Mouse (Mus musculus): ENCODE measurements around the gene Fam198b. TPM values are rescaled to one million over a fixed set of nuclear protein-coding genes. Genes with fewer than 3 reads are reported as not detected.

Fam198b gene
- polyA plus RNA-seq, 1 experiment from 2014 or later = 21.3 TPM

DNA sequence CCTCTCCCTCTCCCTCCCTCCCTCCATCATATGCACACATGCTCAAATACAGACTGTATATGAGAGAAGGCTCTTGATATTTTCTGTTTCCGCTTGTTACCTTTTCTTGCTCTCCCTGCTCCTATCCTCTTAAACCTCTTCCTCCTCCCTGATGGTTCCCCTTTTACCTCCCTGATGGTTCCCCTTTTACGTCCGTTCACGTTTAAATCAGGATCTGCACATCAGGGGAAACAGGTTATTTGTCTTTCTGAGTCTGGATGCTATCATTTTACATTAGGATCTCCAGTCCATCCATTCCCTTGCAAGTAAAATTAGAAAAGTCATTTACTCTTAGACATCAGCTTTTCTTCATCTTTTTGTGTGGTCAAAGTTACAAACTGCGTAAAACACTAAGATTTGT is 37.7 kb upstream of the Fam198b start:
- Histone ChIP-seq H3K27me3 (replicated peaks; ENCODE audit: insufficient read depth, low read length) (no peaks in the 10 kb centered on the region), H3K36me3 (ENCODE audit: insufficient read depth, low read length) (no peaks in the 10 kb centered on the region), H3K4me3 (ENCODE audit: low read depth, low read length) (no peak overlapping the region), H3K9ac (replicated peaks; ENCODE audit: low read depth) (no peak overlapping the region), H3K4me1 (ENCODE audit: insufficient read depth, low read depth, low read length) (no peaks in the 10 kb centered on the region), H3K4me2 (replicated peaks; ENCODE audit: low read depth, low read length) (no peak overlapping the region), H3K27ac (ENCODE audit: low read length) (no peak overlapping the region), H3K9me3 (ENCODE audit: low read length) (no peaks in the 10 kb centered on the region)
- DNase-seq (ENCODE audit: low spot score) = no peak
- no peak for TF ChIP-seq CTCF (IDR thresholded peaks at IDR 0.05)
- no peak for TF ChIP-seq EP300 (IDR thresholded peaks at IDR 0.05)
- ATAC-seq = no peak
- WGBS = 70% methylated on average over 5 of the region's 5 CpGs

GRCm38 (mm10) chr3:79848841-79849240 is 35.5 kb upstream of the Fam198b start:
- DNase-seq (ENCODE audit: low spot score) (peak; percentile 25), ATAC-seq (no peak)
- no peak overlapping the region for H3K9ac ChIP-seq (replicated peaks; ENCODE audit: low read depth)
- H3K4me2 ChIP-seq (replicated peaks; ENCODE audit: low read depth, low read length) = no peak overlapping the region
- H3K4me1 ChIP-seq (ENCODE audit: insufficient read depth, low read depth, low read length) = peaks cover 2% of the 10 kb centered on the region; the same call in 1 of the 2 replicates
- no peak overlapping the region for H3K27ac ChIP-seq (ENCODE audit: low read length)
- H3K4me3 ChIP-seq (ENCODE audit: low read depth, low read length) = no peak overlapping the region
- WGBS = 33% methylated on average over 4 of the region's 4 CpGs
- H3K27me3 ChIP-seq (replicated peaks; ENCODE audit: insufficient read depth, low read length) = no peaks in the 10 kb centered on the region
- no peak for TF ChIP-seq CTCF (IDR thresholded peaks at IDR 0.05)
- TF ChIP-seq EP300 (IDR thresholded peaks at IDR 0.05) = no peak
- no peaks in the 10 kb centered on the region for H3K9me3 ChIP-seq (ENCODE audit: low read length)
- no peaks in the 10 kb centered on the region for H3K36me3 ChIP-seq (ENCODE audit: insufficient read depth, low read length)

GRCm38 (mm10) chr3:79849621-79850020 is 34.7 kb upstream of the Fam198b start:
- DNase-seq (ENCODE audit: low spot score) = no peak
- Histone ChIP-seq H3K36me3 (ENCODE audit: insufficient read depth, low read length) (no peaks in the 10 kb centered on the region), H3K27ac (ENCODE audit: low read length) (no peak overlapping the region), H3K9me3 (ENCODE audit: low read length) (no peaks in the 10 kb centered on the region), H3K9ac (replicated peaks; ENCODE audit: low read depth) (no peak overlapping the region), H3K27me3 (replicated peaks; ENCODE audit: insufficient read depth, low read length) (no peaks in the 10 kb centered on the region), H3K4me3 (ENCODE audit: low read depth, low read length) (no peak overlapping the region), H3K4me2 (replicated peaks; ENCODE audit: low read depth, low read length) (no peak overlapping the region), H3K4me1 (ENCODE audit: insufficient read depth, low read depth, low read length) (peaks cover 2% of the 10 kb centered on the region; the same call in 1 of the 2 replicates)
- TF ChIP-seq EP300 (IDR thresholded peaks at IDR 0.05) (no peak), CTCF (IDR thresholded peaks at IDR 0.05) (no peak)
- 65% methylated on average over 2 of the region's 2 CpGs for WGBS
- ATAC-seq = no peak

DNA sequence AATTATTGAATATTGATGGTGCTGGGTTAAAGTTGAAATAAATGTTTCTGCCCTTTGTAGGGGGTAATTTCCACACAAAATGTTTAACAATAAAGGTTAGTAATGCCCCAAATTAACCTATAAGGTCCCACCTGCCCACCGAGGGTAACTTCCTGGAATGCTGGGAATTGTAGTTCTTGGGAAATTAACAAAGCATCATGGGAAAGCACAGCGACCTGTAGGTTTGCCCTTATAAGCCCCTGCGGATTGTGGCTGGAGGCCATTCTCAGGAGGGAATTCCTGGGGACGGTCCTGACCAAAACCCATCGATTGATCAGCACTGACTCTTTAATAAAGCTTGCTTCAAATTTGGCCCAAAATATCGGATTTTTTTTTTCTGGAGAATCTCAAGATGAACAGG is 33.7 kb upstream of the Fam198b start:
- no peak for TF ChIP-seq CTCF (IDR thresholded peaks at IDR 0.05)
- TF ChIP-seq EP300 (IDR thresholded peaks at IDR 0.05) = no peak
- Histone ChIP-seq H3K4me3 (ENCODE audit: low read depth, low read length) (no peak overlapping the region), H3K9me3 (ENCODE audit: low read length) (no peaks in the 10 kb centered on the region), H3K27ac (ENCODE audit: low read length) (no peak overlapping the region), H3K4me2 (replicated peaks; ENCODE audit: low read depth, low read length) (no peak overlapping the region), H3K36me3 (ENCODE audit: insufficient read depth, low read length) (no peaks in the 10 kb centered on the region), H3K27me3 (replicated peaks; ENCODE audit: insufficient read depth, low read length) (no peaks in the 10 kb centered on the region), H3K9ac (replicated peaks; ENCODE audit: low read depth) (no peak overlapping the region), H3K4me1 (ENCODE audit: insufficient read depth, low read depth, low read length) (peaks cover 2% of the 10 kb centered on the region; the same call in 1 of the 2 replicates)
- no peak for DNase-seq (ENCODE audit: low spot score)
- ATAC-seq = no peak
- 39% methylated on average over 6 of the region's 6 CpGs for WGBS

DNA sequence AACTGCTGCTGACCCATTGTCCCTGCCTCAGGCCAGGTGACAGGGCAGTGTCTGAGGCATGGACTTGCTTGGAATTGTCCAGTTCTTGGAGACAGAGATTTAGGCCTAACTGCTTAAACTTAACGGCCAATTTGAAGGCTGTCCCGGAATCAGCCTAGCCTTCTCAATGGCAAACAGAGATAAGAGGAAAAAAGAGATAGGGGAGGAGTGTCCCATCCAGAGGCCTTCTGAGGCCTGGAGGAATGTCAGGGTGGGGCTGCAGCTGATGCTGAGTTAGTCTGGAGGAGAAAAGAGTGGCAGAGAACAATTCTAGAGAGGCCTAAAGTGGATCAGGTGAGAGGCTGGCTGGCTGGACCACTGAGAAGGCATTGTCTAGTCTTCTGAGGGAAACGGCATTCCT is 32.2 kb upstream of the Fam198b start:
- 43% methylated on average over 3 of the region's 3 CpGs for WGBS

DNA sequence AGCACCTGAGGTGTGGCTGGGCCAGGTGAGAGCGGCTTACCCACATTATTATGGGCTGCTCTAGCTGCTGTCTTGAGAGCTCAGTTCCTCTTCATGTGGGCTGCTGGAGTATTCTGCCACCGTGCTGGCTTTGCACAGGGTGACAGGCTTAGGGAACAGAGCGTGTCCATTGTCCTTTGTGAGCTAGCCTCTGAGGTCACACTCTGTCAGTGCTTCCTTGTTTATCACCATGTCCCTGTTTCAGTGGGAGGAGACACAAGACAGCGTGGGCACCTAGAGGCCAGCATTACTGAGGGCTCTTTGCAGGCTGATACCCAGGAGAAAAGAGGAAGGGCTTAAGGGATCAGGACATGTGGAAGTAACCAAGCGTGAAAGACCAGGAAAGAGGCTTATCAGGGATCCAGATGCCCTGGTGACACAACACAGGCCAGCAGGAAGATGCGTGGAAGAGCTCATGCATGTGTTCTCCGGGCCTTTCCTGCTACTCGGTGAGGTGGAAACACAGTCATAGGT is 31.6 kb upstream of the Fam198b start, which contains the start of gene Tmem144:
Tmem144 (minus strand) TSS at position 120 of the 513 bp plus-strand sequence.
- 55% methylated on average over 8 of the region's 8 CpGs for WGBS
- peaks cover 2% of the 10 kb centered on the region; the same call in 1 of the 2 replicates for H3K4me1 ChIP-seq (ENCODE audit: insufficient read depth, low read depth, low read length)
- H3K9ac ChIP-seq (replicated peaks; ENCODE audit: low read depth) = no peak within 1 kb of the TSS
- ATAC-seq = peak; percentile 76
- no peak within 1 kb of the TSS for H3K4me2 ChIP-seq (replicated peaks; ENCODE audit: low read depth, low read length)
- no peak within 1 kb of the TSS for H3K4me3 ChIP-seq (ENCODE audit: low read depth, low read length)
- TF ChIP-seq CTCF (IDR thresholded peaks at IDR 0.05) (no peak; the same call in 1 of the 2 replicates), EP300 (IDR thresholded peaks at IDR 0.05) (no peak)
- H3K9me3 ChIP-seq (ENCODE audit: low read length) = no peaks in the 10 kb centered on the region
- H3K27me3 ChIP-seq (replicated peaks; ENCODE audit: insufficient read depth, low read length) = no peaks in the 10 kb centered on the region
- H3K27ac ChIP-seq (ENCODE audit: low read length) = no peak within 1 kb of the TSS; the same call in 1 of the 2 replicates
- no peaks in the 10 kb centered on the region for H3K36me3 ChIP-seq (ENCODE audit: insufficient read depth, low read length)
- peak; percentile 31 for DNase-seq (ENCODE audit: low spot score)

More for the DNA sequence above, 32.2 kb upstream of the Fam198b start:
- TF ChIP-seq CTCF (IDR thresholded peaks at IDR 0.05) (no peak), EP300 (IDR thresholded peaks at IDR 0.05) (no peak; the same call in 1 of the 2 replicates)
- no peaks in the 10 kb centered on the region for H3K36me3 ChIP-seq (ENCODE audit: insufficient read depth, low read length)
- no peak overlapping the region for H3K27ac ChIP-seq (ENCODE audit: low read length)
- H3K27me3 ChIP-seq (replicated peaks; ENCODE audit: insufficient read depth, low read length) = no peaks in the 10 kb centered on the region
- H3K4me3 ChIP-seq (ENCODE audit: low read depth, low read length) = no peak overlapping the region
- DNase-seq (ENCODE audit: low spot score) (no peak), ATAC-seq (peak; percentile 40; the same call in 1 of the 2 replicates)
- H3K9me3 ChIP-seq (ENCODE audit: low read length) = no peaks in the 10 kb centered on the region
- H3K4me1 ChIP-seq (ENCODE audit: insufficient read depth, low read depth, low read length) = peaks cover 2% of the 10 kb centered on the region; the same call in 1 of the 2 replicates
- H3K4me2 ChIP-seq (replicated peaks; ENCODE audit: low read depth, low read length) = no peak overlapping the region
- H3K9ac ChIP-seq (replicated peaks; ENCODE audit: low read depth) = no peak overlapping the region
